Mouse (Mus musculus) cerebellum, adult 2 months (tissue): Measurements from ENCODE around the gene Mon2. TPM values are rescaled to one million over a fixed set of nuclear protein-coding genes. Genes with fewer than 3 reads are reported as not detected.

ENCODE experiments used
- DNase-seq, 2 experiments: peaks; one replicate each; pipeline ENCODE4 v3.0.0; 2021
- H3K27ac ChIP-seq: fragments of 200-500 bp; 2 replicates; pipeline ENCODE4 v1.5.1; 2012; ENCODE audit warnings: low read length, control low read depth, inconsistent platforms; ENCODE audit not compliant: insufficient read depth
- H3K27me3 ChIP-seq: fragments of 200-500 bp; 2 replicates; pipeline ENCODE4 v1.6.1; 2012; ENCODE audit warnings: inconsistent platforms, mild to moderate bottlenecking, low read length, moderate library complexity; ENCODE audit not compliant: control insufficient read depth, insufficient read depth
- H3K4me1 ChIP-seq: fragments of 200-500 bp; 2 replicates; pipeline ENCODE4 v1.6.1; 2011; ENCODE audit warnings: low read length; ENCODE audit not compliant: control insufficient read depth, insufficient read depth
- H3K4me3 ChIP-seq: fragments of 200-500 bp; replicated peaks from 2 replicates; pipeline ENCODE3; 2011; ENCODE audit warnings: mild to moderate bottlenecking, low read depth, low read length, control low read depth; ENCODE audit not compliant: insufficient read depth
- CTCF ChIP-seq: fragments of 200-500 bp; IDR thresholded peaks from 2 replicates; pipeline ENCODE4 v1.5.1; 2011; ENCODE audit warnings: low read depth, mild to moderate bottlenecking, control low read depth, low read length, moderate library complexity, borderline replicate concordance; ENCODE audit not compliant: insufficient read depth
- POLR2A ChIP-seq: fragments of 200-500 bp; IDR thresholded peaks from 2 replicates; pipeline ENCODE4 v1.6.1; 2011; ENCODE audit warnings: low read length, control low read depth, borderline replicate concordance; ENCODE audit not compliant: insufficient read depth
- WGBS: fragments of 180-500 bp; shearing (Covaris S2); methylation state at CpG from one replicate; pipeline ENCODE4 v1.1.7; 2018; 5-methylcytosine and 5-hydroxymethylcytosine counted together
- polyA plus RNA-seq: library from polyadenylated mRNA; depleted of rRNA; stranded (reverse); fragments of >200 nt; gene quantifications from 2 replicates; pipeline ENCODE4 v1.2.3, GENCODE M21; 2012

The Mon2 gene
- polyA plus RNA-seq, 1 experiment: 67.2 TPM

GRCm38 (mm10) chr10:122964241-122964636 is 112.1 kb downstream of the Mon2 start:
- no peak for DNase-seq
- H3K27ac ChIP-seq: no peak overlapping the region
- no peak overlapping the region for H3K4me3 ChIP-seq
- peaks cover 7% of the 10 kb centered on the region for H3K4me1 ChIP-seq
- 58% methylated on average over 4 of the region's 4 CpGs for WGBS
- no peak for TF ChIP-seq CTCF
- no peaks in the 10 kb centered on the region for H3K27me3 ChIP-seq

- peaks cover 7% of the 10 kb centered on the region for H3K4me1 ChIP-seq
- DNase-seq: peak; percentile 31 to 32
- no peak overlapping the region; the same call in 1 of the 2 replicates for H3K27ac ChIP-seq
- peak overlapping the region; percentile 52 for H3K4me3 ChIP-seq
- TF ChIP-seq POLR2A: no peak
- no peak for TF ChIP-seq CTCF
- 10% methylated on average over 21 of the region's 21 CpGs for WGBS
- H3K27me3 ChIP-seq: no peaks in the 10 kb centered on the region
Measured at GRCm38 (mm10) chr10:122963463-122964240, 112.7 kb downstream of the Mon2 start.

GRCm38 (mm10) chr10:122962651-122963050 is 113.7 kb downstream of the Mon2 start:
- no peak for TF ChIP-seq CTCF
- no peak for TF ChIP-seq POLR2A
- H3K27ac ChIP-seq: no peak overlapping the region
- H3K4me3 ChIP-seq: no peak overlapping the region
- WGBS: 79% methylated on average over 9 of the region's 9 CpGs
- DNase-seq: no peak
- H3K27me3 ChIP-seq: no peaks in the 10 kb centered on the region
- H3K4me1 ChIP-seq: peaks cover 7% of the 10 kb centered on the region

GRCm38 (mm10) chr10:122961494-122961893 is 114.8 kb downstream of the Mon2 start:
- Histone ChIP-seq H3K27ac (no peak overlapping the region), H3K27me3 (no peaks in the 10 kb centered on the region), H3K4me1 (peaks cover 7% of the 10 kb centered on the region), H3K4me3 (no peak overlapping the region)
- TF ChIP-seq CTCF: no peak
- TF ChIP-seq POLR2A: no peak
- no peak for DNase-seq
- 67% methylated on average over 9 of the region's 9 CpGs for WGBS

GRCm38 (mm10) chr10:122960738-122961137 is 115.6 kb downstream of the Mon2 start:
- H3K27me3 ChIP-seq: no peaks in the 10 kb centered on the region
- TF ChIP-seq CTCF: no peak
- no peak for TF ChIP-seq POLR2A
- WGBS: 87% methylated on average over 16 of the region's 16 CpGs
- H3K27ac ChIP-seq: no peak overlapping the region
- no peak overlapping the region for H3K4me3 ChIP-seq
- DNase-seq: no peak
- H3K4me1 ChIP-seq: peaks cover 4% of the 10 kb centered on the region; the same call in 1 of the 2 replicates

GRCm38 (mm10) chr10:122960216-122960615 is 116.1 kb downstream of the Mon2 start:
- Histone ChIP-seq H3K4me1 (peaks cover 4% of the 10 kb centered on the region; the same call in 1 of the 2 replicates), H3K27me3 (no peaks in the 10 kb centered on the region), H3K27ac (no peak overlapping the region), H3K4me3 (no peak overlapping the region)
- no peak for DNase-seq
- 87% methylated on average over 16 of the region's 16 CpGs for WGBS
- TF ChIP-seq CTCF (no peak), POLR2A (no peak)

- no peaks in the 10 kb centered on the region for H3K4me1 ChIP-seq
- no peak for TF ChIP-seq POLR2A
- TF ChIP-seq CTCF: no peak
- no peak for DNase-seq
- no peak overlapping the region for H3K27ac ChIP-seq
- no peaks in the 10 kb centered on the region for H3K27me3 ChIP-seq
- H3K4me3 ChIP-seq: no peak overlapping the region
- WGBS: 81% methylated on average over 5 of the region's 5 CpGs
Measured at GRCm38 (mm10) chr10:122958699-122959098, 117.6 kb downstream of the Mon2 start.

- DNase-seq: no peak
- Histone ChIP-seq H3K4me3 (no peak overlapping the region), H3K27ac (no peak overlapping the region), H3K4me1 (no peaks in the 10 kb centered on the region), H3K27me3 (no peaks in the 10 kb centered on the region)
- TF ChIP-seq POLR2A (no peak), CTCF (no peak)
- WGBS: 94% methylated on average over 2 of the region's 2 CpGs
Measured at GRCm38 (mm10) chr10:122957918-122958317, 118.4 kb downstream of the Mon2 start.

- Histone ChIP-seq H3K4me3 (no peak overlapping the region), H3K27me3 (no peaks in the 10 kb centered on the region; the same call in 1 of the 2 replicates), H3K27ac (no peak overlapping the region), H3K4me1 (no peaks in the 10 kb centered on the region)
- WGBS: 88% methylated on average over 9 of the region's 9 CpGs
- no peak for DNase-seq
- no peak for TF ChIP-seq CTCF
- TF ChIP-seq POLR2A: no peak
Measured at GRCm38 (mm10) chr10:122953576-122953975, 122.7 kb downstream of the Mon2 start.
